Mouse (Mus musculus): ENCODE measurements around the gene Aldh3b3.

Aldh3b3 gene

GRCm38 (mm10) chr19:3958470-3958869, at the start of gene Aldh3b3:
TSS of gene Aldh3b3 (plus strand) at chr19:3958645.
- DNase-seq (ENCODE audit: low read depth): no peak

- no peak for DNase-seq (ENCODE audit: low read depth)
Measured at GRCm38 (mm10) chr19:3910206-3910605, 48.2 kb upstream of the Aldh3b3 start.

DNA sequence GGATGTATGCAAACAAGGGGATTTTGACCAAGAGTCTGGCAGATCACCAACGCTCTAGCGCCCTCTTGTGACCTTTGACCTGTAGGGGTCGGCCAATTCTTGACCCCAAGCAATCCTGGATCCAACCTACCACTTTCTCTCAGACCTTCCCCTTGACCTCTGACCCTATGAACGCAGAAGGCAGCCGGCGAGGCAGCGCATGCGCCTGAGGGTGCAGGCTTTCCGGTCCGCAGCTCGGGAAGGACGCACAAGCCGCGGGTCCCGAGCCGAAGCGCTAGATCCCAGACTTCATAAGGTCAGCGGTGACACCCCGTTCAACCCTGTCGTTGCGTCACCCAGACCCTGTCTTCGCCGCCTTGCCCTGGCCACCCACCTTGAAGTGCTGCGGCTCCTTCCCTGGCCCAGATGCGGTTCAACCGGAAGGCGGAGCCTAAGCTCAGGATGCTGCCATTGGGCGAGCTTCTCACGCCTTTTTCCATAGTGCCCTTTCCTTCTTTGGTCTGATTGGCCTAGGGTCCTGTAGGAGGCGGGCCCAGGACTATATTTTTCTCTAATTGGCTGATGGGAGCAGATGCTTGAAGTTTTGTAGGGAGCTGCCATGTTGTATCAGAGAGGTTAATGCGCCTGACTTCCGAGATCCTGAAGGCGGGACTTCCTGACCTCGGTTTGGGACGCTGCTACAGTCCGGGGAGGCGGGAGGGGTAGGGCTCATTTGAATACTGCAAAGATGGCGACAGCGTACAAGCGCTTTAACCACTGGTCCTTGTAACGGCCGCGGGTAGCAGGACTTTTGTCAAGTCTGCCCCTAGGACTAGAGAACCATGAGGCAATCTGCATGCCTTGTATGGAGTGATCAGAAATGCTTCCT, 45.9 kb upstream of the Aldh3b3 start, which contains the start of gene Ndufs8:
Gene Ndufs8 (minus strand): TSS at position 438 of the 868 bp plus-strand sequence.
- DNase-seq (ENCODE audit: low read depth): peak; percentile 100

DNA sequence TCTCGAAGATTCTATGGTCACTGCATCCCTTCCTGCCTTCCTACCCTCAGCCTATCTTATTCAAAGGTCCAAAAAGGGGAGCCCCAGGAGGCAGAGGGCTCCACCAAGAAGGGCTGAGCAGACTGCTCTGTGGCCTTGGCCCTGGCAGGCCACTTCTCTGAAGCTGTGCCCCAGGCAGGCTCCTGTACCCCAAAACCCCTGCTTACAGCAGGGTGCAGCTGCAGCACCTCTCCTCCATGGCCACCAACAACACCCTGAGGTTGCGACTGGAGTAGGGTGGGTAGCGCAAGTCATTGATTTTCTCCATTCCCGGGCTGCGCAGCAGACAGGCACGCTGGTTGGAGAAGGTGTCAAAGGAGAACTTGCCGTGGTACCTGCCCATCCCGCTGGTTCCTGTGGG, 44.8 kb upstream of the Aldh3b3 start:
- DNase-seq (ENCODE audit: low read depth): no peak

DNA sequence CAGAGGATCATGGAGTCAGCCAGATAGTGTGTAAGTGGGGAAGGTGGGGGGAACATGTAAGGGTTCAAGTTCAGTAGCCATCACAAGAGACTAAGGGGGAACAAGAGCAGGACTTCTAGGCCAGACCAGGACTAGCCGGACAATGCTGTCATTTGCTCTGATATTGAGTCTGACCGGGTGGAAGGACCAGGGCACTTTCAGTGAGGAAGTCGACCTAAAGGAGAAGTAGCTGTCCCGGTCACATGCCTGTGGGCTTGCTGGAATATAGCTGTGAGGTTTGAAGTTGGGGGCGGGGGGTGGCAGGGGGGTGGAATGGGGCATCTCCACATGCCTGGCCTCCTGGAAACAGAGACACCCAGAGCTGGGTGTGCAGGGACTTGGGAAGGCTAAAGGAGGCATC, 43.9 kb upstream of the Aldh3b3 start:
- peak; percentile 23 for DNase-seq (ENCODE audit: low read depth)

GRCm38 (mm10) chr19:3916727-3917126, 41.7 kb upstream of the Aldh3b3 start:
- DNase-seq (ENCODE audit: low read depth): no peak

GRCm38 (mm10) chr19:3919928-3920327, 38.5 kb upstream of the Aldh3b3 start:
- DNase-seq (ENCODE audit: low read depth): no peak

- DNase-seq (ENCODE audit: low read depth): no peak
Measured at GRCm38 (mm10) chr19:3922661-3923371, 35.6 kb upstream of the Aldh3b3 start.

DNA sequence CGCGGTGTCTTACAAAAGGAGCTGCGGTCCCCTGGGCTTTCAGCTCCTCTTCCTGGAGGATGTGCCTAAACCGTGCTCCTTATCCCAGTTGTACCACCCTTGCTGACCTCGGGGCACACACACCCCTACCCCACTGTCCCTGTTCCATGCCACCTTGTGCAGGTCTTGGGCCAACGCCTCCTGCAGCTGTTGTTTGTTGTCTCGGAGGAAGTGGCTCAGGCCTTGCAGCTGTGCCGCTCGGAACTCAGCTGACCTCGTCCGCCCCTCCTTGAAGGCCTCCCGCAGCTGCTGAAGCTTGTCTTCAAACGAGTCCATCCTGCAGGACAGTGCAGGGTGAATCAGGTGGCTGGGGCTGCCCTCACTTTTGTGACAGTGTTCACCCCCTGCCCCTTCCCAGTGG, 34.9 kb upstream of the Aldh3b3 start:
- DNase-seq (ENCODE audit: low read depth): peak; percentile 18

DNA sequence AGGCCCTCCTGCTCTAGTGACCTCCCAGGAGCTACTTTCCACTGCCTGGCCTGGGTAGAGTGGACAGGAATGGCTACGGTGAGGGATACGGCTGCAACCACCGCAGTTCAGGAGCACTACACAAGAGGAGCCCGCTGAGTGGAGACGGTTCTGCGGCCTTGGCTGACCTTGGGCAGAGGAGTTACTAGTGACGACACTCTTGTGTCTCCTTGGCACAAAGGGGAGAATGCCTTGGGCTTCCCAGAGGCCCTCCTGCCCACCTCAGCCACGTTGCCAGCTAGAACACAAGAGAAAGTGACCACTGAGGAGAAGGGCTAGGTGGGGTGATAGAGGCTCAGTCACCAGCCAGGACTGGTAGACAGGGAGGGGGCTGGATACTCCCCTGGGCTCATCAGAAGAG, 34.3 kb upstream of the Aldh3b3 start:
- no peak for DNase-seq (ENCODE audit: low read depth)

- no peak for DNase-seq (ENCODE audit: low read depth)
Measured at GRCm38 (mm10) chr19:3924868-3925267, 33.6 kb upstream of the Aldh3b3 start.

- DNase-seq (ENCODE audit: low read depth): no peak
Measured at GRCm38 (mm10) chr19:3925859-3926258, 32.6 kb upstream of the Aldh3b3 start.

DNA sequence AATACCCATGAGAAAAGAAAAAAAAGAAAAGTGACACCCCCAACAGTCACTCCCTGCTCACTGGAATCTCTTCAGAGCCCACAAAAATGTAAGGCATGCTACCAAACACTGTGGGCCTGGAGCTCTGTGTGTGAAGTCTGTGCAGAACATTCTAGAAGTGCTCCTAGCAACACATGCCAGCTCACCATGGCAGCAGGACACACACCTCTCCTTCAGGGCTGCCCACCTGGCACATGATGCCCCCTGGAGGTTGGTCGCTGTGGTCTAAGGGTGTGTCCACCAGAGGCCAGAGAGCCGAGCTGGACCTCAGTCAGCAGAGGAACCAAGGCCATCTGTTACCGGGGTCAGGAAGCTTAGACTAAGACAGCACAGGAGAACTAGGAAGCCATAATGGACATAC, 32.2 kb upstream of the Aldh3b3 start:
- peak; percentile 15 for DNase-seq (ENCODE audit: low read depth)

DNA sequence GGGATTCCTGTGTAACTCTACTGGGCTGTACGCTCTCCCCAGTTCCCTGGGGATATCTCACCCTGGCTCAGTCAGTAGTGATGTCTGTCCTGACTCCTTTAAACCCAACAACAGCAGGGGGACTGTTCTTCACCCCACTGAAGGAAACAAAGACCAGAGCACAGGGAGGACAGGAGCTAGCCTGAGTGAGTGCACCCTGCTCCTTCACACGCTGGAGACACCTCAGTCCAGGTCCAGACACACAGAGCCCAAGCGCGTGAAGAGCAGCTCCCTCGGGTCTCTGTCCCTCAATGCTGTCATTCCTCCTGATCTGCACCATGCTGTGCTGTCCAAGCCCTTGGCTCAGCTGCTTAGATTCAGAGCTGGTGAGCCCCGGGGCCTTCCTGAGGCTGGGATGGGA, 31.8 kb upstream of the Aldh3b3 start:
- no peak for DNase-seq (ENCODE audit: low read depth)

- DNase-seq (ENCODE audit: low read depth): no peak
Measured at GRCm38 (mm10) chr19:3927989-3928388, 30.5 kb upstream of the Aldh3b3 start.

GRCm38 (mm10) chr19:3928779-3929178, 29.7 kb upstream of the Aldh3b3 start:
- no peak for DNase-seq (ENCODE audit: low read depth)

DNA sequence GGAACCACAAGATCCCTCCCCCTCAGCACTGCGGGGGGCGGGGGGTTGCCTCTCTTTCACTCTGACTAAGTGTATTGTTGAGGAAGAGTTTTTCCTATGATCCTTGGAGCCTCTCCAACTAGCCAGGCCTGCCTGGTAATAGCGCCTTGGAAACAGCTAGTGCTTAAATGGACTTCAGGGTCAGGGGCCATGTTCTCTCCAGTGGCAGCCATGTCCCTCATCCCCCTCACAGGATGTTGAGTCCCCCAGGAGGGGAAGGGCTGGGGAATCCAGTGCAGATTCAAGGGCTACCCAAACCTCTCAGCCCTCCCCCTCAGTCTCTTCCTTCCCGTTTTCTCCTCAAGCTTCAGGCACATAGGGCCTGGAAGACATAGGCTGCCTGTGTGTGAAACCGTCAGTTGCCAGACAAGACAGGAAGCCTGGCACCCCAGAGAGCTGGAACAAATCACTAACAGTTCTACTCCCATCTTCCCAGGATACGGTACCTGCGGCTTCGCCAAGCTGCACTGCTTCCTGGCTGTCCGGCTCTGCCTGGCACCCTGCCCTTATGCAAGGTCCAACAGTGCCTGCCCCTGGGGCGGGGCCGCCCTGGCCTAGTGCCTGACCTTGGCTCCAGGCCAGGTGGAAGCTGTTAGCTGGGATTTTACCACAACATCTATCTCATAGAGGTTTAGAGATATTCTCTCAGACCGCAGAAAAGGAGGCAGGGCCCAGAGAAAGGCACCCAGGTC, 29.1 kb upstream of the Aldh3b3 start, which contains the start of gene Aldh3b1:
Gene Aldh3b1 (minus strand): TSS at position 598 of the 731 bp plus-strand sequence.
- peak; percentile 93 for DNase-seq (ENCODE audit: low read depth)

DNA sequence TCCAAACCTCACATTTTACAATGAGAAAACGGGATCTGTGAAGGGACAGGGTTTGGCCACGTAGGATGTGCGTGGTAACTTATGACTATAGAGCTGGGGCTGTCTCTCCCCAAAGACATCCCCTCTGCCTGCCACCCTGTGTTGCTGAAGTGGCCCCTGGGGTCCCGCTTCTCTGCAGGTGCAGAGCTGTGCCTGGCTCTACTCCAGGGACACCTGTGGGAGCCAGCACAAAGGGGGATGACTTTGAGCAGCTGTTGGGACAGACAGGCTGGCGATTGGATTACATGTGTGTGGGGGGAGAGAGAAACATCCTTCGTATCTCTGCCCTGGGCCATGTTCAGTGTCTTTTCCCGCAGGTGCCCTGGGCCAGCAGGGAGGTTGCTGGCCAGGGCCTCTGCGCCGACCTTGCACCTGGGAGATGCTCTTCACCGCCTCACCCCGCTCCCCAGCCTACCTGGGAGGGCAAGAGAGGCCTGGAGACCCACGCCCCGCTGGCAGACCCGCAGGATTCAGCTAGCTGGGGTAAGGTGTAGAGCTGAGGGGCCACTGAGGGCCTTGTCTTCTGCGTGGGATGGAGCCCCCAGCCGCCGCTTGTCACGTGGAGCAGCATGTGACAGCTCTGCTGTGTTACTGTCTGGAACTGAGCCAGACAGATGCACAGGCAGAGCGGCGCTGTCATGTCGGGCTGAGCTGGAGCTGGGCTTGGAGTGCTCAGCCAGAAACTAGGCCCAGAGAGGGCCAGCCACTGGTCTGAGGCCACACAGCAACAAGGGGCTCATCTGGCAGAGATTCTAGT, 28.0 kb upstream of the Aldh3b3 start:
- DNase-seq (ENCODE audit: low read depth): no peak

DNA sequence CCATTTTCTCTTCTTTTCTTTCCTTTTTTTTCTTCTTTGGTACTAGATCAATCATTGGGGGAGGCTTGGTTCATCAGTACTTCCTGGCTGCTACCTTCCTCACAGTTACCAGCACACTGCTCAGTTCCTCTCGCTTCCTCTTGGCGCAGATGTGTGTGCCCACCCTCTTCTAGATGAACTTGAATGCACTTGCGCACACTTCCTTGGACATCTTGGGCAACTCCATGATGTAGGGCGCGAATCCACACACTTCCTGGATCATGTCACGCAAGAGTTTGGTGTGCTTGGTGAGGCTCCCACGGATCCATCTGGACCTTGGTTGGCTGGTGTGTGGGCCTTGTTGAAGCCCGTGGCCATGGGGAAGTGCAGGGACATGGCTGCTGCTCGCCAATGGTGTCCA, 26.7 kb upstream of the Aldh3b3 start:
- DNase-seq (ENCODE audit: low read depth): no peak

DNA sequence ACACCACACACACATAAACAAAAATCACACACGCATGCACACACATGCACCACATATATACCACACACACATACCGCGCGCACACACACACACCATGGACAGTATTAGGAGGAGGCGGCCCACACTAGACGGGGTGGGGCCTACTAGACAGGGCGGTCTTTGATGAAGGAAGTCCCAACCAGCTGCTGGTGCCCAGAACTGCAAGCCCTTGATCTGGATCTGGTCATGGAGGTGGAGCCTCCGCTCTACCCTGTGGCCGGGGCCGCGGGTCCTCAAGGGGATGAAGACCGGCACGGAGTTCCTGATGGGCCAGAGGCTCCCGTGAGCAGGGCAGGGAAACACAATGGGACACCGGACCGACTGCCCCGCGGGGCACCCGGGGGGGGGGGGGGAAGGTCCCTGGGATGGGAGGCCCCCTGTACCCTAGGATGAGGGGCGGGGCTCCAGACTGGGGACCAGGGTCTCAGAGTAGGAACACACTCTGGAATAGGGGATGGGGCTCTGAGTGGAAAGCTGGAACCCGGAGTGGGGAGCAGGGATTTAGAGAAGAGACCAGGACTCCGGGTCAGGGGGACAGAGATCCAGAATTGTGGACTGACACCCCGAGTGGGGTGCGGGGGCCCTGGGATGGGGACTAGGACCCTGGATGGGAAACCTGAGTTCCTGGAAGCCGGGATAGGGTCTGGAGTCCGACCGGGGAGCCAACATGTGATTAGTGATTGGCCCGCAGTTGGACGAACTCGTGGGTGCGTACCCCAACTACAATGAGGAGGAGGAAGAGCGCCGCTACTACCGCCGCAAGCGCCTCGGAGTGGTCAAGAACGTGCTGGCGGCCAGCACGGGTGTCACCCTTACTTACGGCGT, 23.2 kb upstream of the Aldh3b3 start, which contains the start of gene Unc93b1:
Gene Unc93b1 (plus strand): TSS at position 155 of the 864 bp plus-strand sequence.
- DNase-seq (ENCODE audit: low read depth): peak; percentile 34

Data from 416B (cell line).